Mouse (Mus musculus): ENCODE results near the gene Rnf187. TPM values are rescaled to one million over a fixed set of nuclear protein-coding genes. Genes with fewer than 3 reads are reported as not detected.
A peak's percentile ranks its signal among the peaks of the same experiment; 100 is the strongest.

Rnf187 gene
- polyA plus RNA-seq (2015; fragmentation: Nextera tagmentation; extraction: Ambion mirVana): 238 and 249 TPM in 2 replicates

GRCm38 (mm10) chr11:58938322-58939087, at the start of gene Rnf187:
Gene Rnf187 (minus strand): TSS chr11:58938916.
- H3K27me3 ChIP-seq (ENCODE audit: insufficient read depth, low read length): no peaks in the 10 kb centered on the region
- peak within 1 kb of the TSS; percentile 93 for H3K4me3 ChIP-seq (replicated peaks; ENCODE audit: low read depth, low read length)
- H3K4me2 ChIP-seq (ENCODE audit: low read length): peak within 1 kb of the TSS; percentile 94
- H3K9ac ChIP-seq (ENCODE audit: low read depth, low read length): peak within 1 kb of the TSS; percentile 89
- H3K36me3 ChIP-seq (ENCODE audit: insufficient read depth, low read length): peaks cover 6% of the 10 kb centered on the region
- TF ChIP-seq CTCF (IDR thresholded peaks at IDR 0.05; ENCODE audit: low read depth): no peak
- peak within 1 kb of the TSS; percentile 93 for H3K27ac ChIP-seq
- H3K4me1 ChIP-seq (replicated peaks; ENCODE audit: insufficient read depth, low read length): no peaks in the 10 kb centered on the region; the same call in 1 of the 2 replicates
- ATAC-seq (replicated peaks; ENCODE audit: low FRiP score, low read depth) (peak; percentile 97), DNase-seq (ENCODE audit: low spot score) (peak; percentile 95)
- WGBS: under 1% methylated on average over 76 of the region's 95 CpGs
- no peaks in the 10 kb centered on the region for H3K9me3 ChIP-seq (replicated peaks; ENCODE audit: low read length)

GRCm38 (mm10) chr11:58985299-58985917, 46.7 kb upstream of the Rnf187 start:
- Histone ChIP-seq H3K9ac (ENCODE audit: low read depth, low read length) (no peak overlapping the region), H3K27me3 (ENCODE audit: insufficient read depth, low read length) (no peaks in the 10 kb centered on the region), H3K4me1 (replicated peaks; ENCODE audit: insufficient read depth, low read length) (0 out of 2 replicates have a peak, but pooled peaks cover 6% of the 10 kb centered on the region), H3K27ac (no peak overlapping the region), H3K9me3 (replicated peaks; ENCODE audit: low read length) (no peaks in the 10 kb centered on the region), H3K36me3 (ENCODE audit: insufficient read depth, low read length) (peaks cover 52% of the 10 kb centered on the region), H3K4me2 (ENCODE audit: low read length) (no peak overlapping the region), H3K4me3 (replicated peaks; ENCODE audit: low read depth, low read length) (no peak overlapping the region)
- ATAC-seq (replicated peaks; ENCODE audit: low FRiP score, low read depth) (no peak), DNase-seq (ENCODE audit: low spot score) (no peak)
- no peak for TF ChIP-seq CTCF (IDR thresholded peaks at IDR 0.05; ENCODE audit: low read depth)
- WGBS: 83% methylated on average over 3 of the region's 3 CpGs

- H3K36me3 ChIP-seq (ENCODE audit: insufficient read depth, low read length): peaks cover 45% of the 10 kb centered on the region
- H3K4me3 ChIP-seq (replicated peaks; ENCODE audit: low read depth, low read length): no peak overlapping the region
- no peaks in the 10 kb centered on the region for H3K9me3 ChIP-seq (replicated peaks; ENCODE audit: low read length)
- no peak overlapping the region for H3K9ac ChIP-seq (ENCODE audit: low read depth, low read length)
- WGBS: 95% methylated on average over 7 of the region's 7 CpGs
- H3K27me3 ChIP-seq (ENCODE audit: insufficient read depth, low read length): no peaks in the 10 kb centered on the region
- no peak for TF ChIP-seq CTCF (IDR thresholded peaks at IDR 0.05; ENCODE audit: low read depth)
- no peak overlapping the region for H3K27ac ChIP-seq
- ATAC-seq (replicated peaks; ENCODE audit: low FRiP score, low read depth) (no peak), DNase-seq (ENCODE audit: low spot score) (no peak)
- H3K4me2 ChIP-seq (ENCODE audit: low read length): no peak overlapping the region
- peaks cover 13% of the 10 kb centered on the region; the same call in 1 of the 2 replicates for H3K4me1 ChIP-seq (replicated peaks; ENCODE audit: insufficient read depth, low read length)
Observed at GRCm38 (mm10) chr11:58984657-58985056, 45.9 kb upstream of the Rnf187 start.

- no peaks in the 10 kb centered on the region for H3K9me3 ChIP-seq (replicated peaks; ENCODE audit: low read length)
- peaks cover 37% of the 10 kb centered on the region for H3K36me3 ChIP-seq (ENCODE audit: insufficient read depth, low read length)
- DNase-seq (ENCODE audit: low spot score) (no peak), ATAC-seq (replicated peaks; ENCODE audit: low FRiP score, low read depth) (no peak)
- no peak overlapping the region for H3K9ac ChIP-seq (ENCODE audit: low read depth, low read length)
- no peak overlapping the region for H3K27ac ChIP-seq
- H3K4me1 ChIP-seq (replicated peaks; ENCODE audit: insufficient read depth, low read length): peaks cover 22% of the 10 kb centered on the region; the same call in 1 of the 2 replicates
- TF ChIP-seq CTCF (IDR thresholded peaks at IDR 0.05; ENCODE audit: low read depth): no peak
- no peaks in the 10 kb centered on the region for H3K27me3 ChIP-seq (ENCODE audit: insufficient read depth, low read length)
- H3K4me2 ChIP-seq (ENCODE audit: low read length): no peak overlapping the region
- H3K4me3 ChIP-seq (replicated peaks; ENCODE audit: low read depth, low read length): no peak overlapping the region
- 83% methylated on average over 6 of the region's 6 CpGs for WGBS
Observed at GRCm38 (mm10) chr11:58983691-58984341, 45.1 kb upstream of the Rnf187 start.

GRCm38 (mm10) chr11:58982471-58983097, 43.9 kb upstream of the Rnf187 start:
- Histone ChIP-seq H3K36me3 (ENCODE audit: insufficient read depth, low read length) (peaks cover 29% of the 10 kb centered on the region), H3K27ac (no peak overlapping the region; the same call in 1 of the 2 replicates), H3K4me3 (replicated peaks; ENCODE audit: low read depth, low read length) (no peak overlapping the region), H3K9me3 (replicated peaks; ENCODE audit: low read length) (no peaks in the 10 kb centered on the region), H3K4me1 (replicated peaks; ENCODE audit: insufficient read depth, low read length) (peaks cover 24% of the 10 kb centered on the region; the same call in 1 of the 2 replicates), H3K27me3 (ENCODE audit: insufficient read depth, low read length) (no peaks in the 10 kb centered on the region), H3K9ac (ENCODE audit: low read depth, low read length) (no peak overlapping the region), H3K4me2 (ENCODE audit: low read length) (no peak overlapping the region)
- ATAC-seq (replicated peaks; ENCODE audit: low FRiP score, low read depth) (no peak), DNase-seq (ENCODE audit: low spot score) (no peak)
- TF ChIP-seq CTCF (IDR thresholded peaks at IDR 0.05; ENCODE audit: low read depth): no peak
- WGBS: 86% methylated on average over 18 of the region's 18 CpGs
